ENCODE assay signal across 10 mouse cellular contexts in the genomic region with DNA sequence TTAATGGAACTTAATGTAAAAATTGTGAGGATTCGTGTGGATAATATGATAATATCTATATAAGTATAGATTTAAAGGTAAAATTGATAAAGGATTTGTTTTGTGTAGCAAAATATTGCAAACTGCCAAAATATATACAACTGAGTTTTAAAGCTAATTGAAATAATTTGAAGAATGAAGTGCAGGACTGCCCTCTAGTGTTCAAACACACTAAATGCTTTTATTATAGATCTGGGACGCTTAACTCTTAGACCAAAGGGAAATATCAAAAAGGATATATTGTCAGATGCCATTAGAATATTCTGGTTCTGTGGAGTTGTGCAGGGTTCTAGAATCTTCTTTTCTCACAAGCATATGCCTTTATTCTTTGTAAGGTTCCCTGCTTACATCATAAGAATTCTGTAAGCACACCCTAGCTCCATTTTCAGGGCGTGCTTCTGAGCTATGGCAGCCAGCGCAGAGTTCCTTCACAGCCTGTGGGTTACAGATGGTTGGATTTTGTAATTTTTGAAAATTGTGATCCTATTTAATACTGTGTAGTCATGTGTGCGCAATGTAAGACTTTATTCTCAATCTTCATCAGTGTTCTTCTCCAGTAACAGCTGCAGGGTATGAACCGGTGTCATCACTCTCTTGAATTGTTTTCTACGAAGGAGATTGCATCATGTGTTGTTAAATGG.
DNase-seq lines count a peak whose midpoint lies in the region; ATAC-seq lines count a peak whose summit lies in the region.
"Had no signal": no experiment of that assay in that cellular context is flagged by ENCODE, and none has a peak within 500 bp of the region (broad histone marks: within the 10 kb centered on the region; RNA-seq: fewer than 3 reads in every experiment).

No protein-coding gene starts in this region.

- no peaks in the 10 kb centered on the region for H3K27me3 ChIP-seq in neural tube, embryonic 12.5 days (replicated peaks)
- no peaks in the 10 kb centered on the region for H3K27me3 ChIP-seq in hindbrain, embryonic 14.5 days (ENCODE audit: control insufficient read depth, insufficient read depth, low read length)
- H3K27me3 ChIP-seq in heart, embryonic 10.5 days (ENCODE audit: insufficient read depth, poor library complexity, severe bottlenecking), result no peaks in the 10 kb centered on the region

- H3K4me1 ChIP-seq in neural tube, embryonic 12.5 days, result no peaks in the 10 kb centered on the region
- H3K4me1 ChIP-seq in hindbrain, embryonic 14.5 days (replicated peaks; ENCODE audit: control insufficient read depth, insufficient read depth, low read length), result no peaks in the 10 kb centered on the region
- no peaks in the 10 kb centered on the region for H3K4me1 ChIP-seq in heart, embryonic 10.5 days

- peak; percentile 65 for DNase-seq in embryo, embryonic 10 days (ENCODE audit: low spot score)
- DNase-seq in embryo, embryonic 9.5 days (ENCODE audit: extremely low spot score), result no peak
- no peak for DNase-seq in neural tube, embryonic 10.5 days (ENCODE audit: extremely low spot score, low spot score)
- DNase-seq in hindbrain, embryonic 14.5 days (ENCODE audit: low spot score), result peak; percentile 78
- peak; percentile 49 for DNase-seq in telencephalon, adult 2 months (ENCODE audit: low read depth, low spot score)
- DNase-seq in right cerebral cortex, adult 18-20 months, result no peak
- DNase-seq in heart, embryonic 10.5 days (ENCODE audit: low spot score), result no peak
- DNase-seq: kidney, postnatal 10 days had no signal

- H3K36me3 ChIP-seq in neural tube, embryonic 12.5 days, result no peaks in the 10 kb centered on the region
- H3K36me3 ChIP-seq in hindbrain, embryonic 14.5 days (replicated peaks; ENCODE audit: control insufficient read depth, insufficient read depth), result peaks cover 60% of the 10 kb centered on the region
- H3K36me3 ChIP-seq in heart, embryonic 10.5 days, result no peaks in the 10 kb centered on the region
- H3K36me3 ChIP-seq: G1E had no signal

- H3K4me3 ChIP-seq in neural tube, embryonic 12.5 days, result no peak overlapping the region
- H3K4me3 ChIP-seq in hindbrain, embryonic 14.5 days (replicated peaks; ENCODE audit: low read length), result no peak overlapping the region
- no peak overlapping the region for H3K4me3 ChIP-seq in heart, embryonic 10.5 days

- H3K27ac ChIP-seq in neural tube, embryonic 12.5 days, result no peak overlapping the region
- H3K27ac ChIP-seq in hindbrain, embryonic 14.5 days, result no peak overlapping the region
- no peak overlapping the region for H3K27ac ChIP-seq in heart, embryonic 10.5 days

- WGBS in neural tube, embryonic 12.5 days, result 63% methylated on average over 7 of the region's 7 CpGs
- 63% methylated on average over 7 of the region's 7 CpGs for WGBS in hindbrain, embryonic 14.5 days
- WGBS in heart, embryonic 10.5 days, result 63% methylated on average over 7 of the region's 7 CpGs

- no peak overlapping the region for H3K4me2 ChIP-seq in neural tube, embryonic 12.5 days (replicated peaks)
- H3K4me2 ChIP-seq in hindbrain, embryonic 14.5 days (replicated peaks), result no peak overlapping the region

- 0 out of 2 replicates have a peak, but pooled peaks have one; percentile 41 for ATAC-seq in neural tube, embryonic 12.5 days (ENCODE audit: low FRiP score, low read depth)
- peak; percentile 43; the same call in 1 of the 2 replicates for ATAC-seq in hindbrain, embryonic 14.5 days (ENCODE audit: low FRiP score)

- no peaks in the 10 kb centered on the region for H3K9me3 ChIP-seq in neural tube, embryonic 12.5 days
- no peaks in the 10 kb centered on the region for H3K9me3 ChIP-seq in hindbrain, embryonic 14.5 days (ENCODE audit: control insufficient read depth, low read length)
- H3K9me3 ChIP-seq in heart, embryonic 10.5 days, result no peaks in the 10 kb centered on the region
- H3K9me3 ChIP-seq: G1E had no signal

- no peak overlapping the region for H3K9ac ChIP-seq in neural tube, embryonic 12.5 days
- no peak overlapping the region; the same call in 1 of the 2 replicates for H3K9ac ChIP-seq in hindbrain, embryonic 14.5 days

Comparison
In these comparisons a context has a peak if more than half of its experiments do, and no peak if none do; other contexts are left out.
1. DNase-seq: peak in embryo, embryonic 10 days (single experiment), hindbrain, embryonic 14.5 days (single experiment) and telencephalon, adult 2 months (single experiment); none in embryo, embryonic 9.5 days (single experiment), neural tube, embryonic 10.5 days (single experiment), right cerebral cortex, adult 18-20 months (single experiment) and heart, embryonic 10.5 days (single experiment).